Mouse (Mus musculus): ENCODE results near the gene Stoml3.

Gene Stoml3

DNA sequence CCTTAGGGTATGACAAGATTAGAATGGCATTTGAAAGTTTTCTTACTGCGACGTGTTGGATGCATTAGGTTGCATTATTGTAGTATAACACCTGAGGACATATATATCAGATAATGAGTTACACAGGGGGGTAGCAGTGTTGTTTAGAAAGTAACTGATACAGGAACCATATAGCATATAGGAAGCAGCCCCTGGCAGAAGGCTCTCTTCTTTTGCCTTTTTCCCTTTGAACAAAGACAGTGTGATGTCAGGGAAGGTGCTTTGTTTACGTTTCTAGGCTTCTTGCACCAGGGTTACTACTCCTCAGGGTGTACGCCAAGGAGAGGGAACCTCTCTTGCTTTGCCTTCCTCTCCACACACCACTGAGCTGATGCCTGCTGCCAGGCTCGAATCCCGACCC, at the start of gene Stoml3:
Gene Stoml3 (plus strand): TSS at position 301 of the 400 bp plus-strand sequence.
- DNase-seq (ENCODE audit: low read depth, low spot score), result no peak

DNA sequence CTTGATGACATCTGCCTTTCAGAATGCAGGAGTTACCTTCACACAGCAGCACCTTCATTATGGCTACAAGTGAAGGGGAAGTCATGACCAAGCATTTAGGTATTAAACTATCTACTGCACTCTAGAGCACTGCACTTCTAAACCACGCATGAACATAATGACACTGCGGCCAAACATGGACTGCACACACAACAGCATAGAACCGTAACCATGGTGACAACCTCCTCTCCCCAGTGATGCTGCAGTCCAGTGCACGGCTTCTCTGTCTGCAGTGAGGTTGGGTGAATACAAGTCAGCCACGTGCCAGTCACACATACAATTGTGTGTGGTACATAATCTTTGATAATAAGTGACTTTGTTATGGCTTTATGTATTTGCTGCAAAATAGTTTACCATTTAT, 42.9 kb upstream of the Stoml3 start:
- DNase-seq (ENCODE audit: low read depth, low spot score), result no peak

- no peak for DNase-seq (ENCODE audit: low read depth, low spot score)
Measured at GRCm38 (mm10) chr3:53446801-53447200, 41.7 kb upstream of the Stoml3 start.

DNA sequence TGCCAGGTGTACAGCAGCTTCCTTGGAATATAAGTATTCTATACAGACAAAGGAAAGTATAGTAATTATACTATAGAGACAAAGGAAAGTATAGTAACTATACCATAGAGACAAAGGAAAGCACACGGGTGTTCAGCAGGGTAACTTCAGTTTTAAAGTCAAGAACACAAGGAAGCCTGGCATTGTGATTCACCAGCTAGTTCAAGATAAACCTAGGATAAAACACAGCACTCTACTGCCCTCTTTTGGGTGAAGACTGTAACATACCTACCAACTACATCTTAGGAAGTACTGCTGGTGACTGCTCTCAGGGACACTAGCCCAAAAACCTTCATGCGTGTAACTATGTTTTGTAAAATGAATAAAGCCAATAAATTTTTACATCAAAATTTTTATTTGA, 40.2 kb upstream of the Stoml3 start:
- DNase-seq (ENCODE audit: low read depth, low spot score), result no peak

DNA sequence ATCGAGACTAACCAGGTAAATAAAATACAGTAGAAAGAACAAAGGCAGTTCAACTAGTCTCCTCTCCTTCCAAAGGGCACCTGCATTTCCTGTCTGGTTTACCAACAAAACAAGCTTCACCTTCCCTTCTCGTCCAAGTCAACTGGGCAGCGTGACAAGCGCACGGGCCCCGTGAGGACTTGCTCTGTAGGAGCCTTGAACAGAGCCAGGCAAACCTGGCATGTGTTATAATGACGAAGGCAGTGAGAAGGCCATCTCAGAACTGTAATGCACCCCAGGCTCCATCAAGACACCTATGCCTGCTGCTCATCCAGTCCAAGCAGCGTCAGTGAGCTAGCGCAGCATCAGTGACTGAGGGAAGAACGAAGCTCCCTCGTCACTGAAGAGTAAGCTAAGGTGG, 37.8 kb upstream of the Stoml3 start:
- DNase-seq (ENCODE audit: low read depth, low spot score), result no peak

GRCm38 (mm10) chr3:53452351-53452750, 36.1 kb upstream of the Stoml3 start:
- no peak for DNase-seq (ENCODE audit: low read depth, low spot score)

DNA sequence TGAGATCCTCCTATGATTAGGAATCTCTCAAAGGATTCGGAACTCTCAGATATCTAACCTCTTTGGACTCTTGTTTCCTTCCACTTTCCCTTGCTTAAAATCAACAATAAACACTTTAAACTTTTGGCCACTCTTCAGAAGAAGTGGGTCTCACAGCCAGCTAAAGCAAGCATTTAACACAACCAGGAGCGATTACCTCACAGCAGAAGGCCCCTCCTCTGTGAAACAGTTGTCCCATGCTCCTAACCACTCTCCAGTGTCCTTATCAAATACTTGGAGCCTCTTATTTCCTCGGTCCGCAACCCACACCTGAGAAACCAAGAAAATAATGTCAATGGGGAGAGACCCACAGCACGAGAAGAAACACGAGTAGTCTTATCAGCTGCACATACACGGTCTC, 35.1 kb upstream of the Stoml3 start:
- no peak for DNase-seq (ENCODE audit: low read depth, low spot score)

GRCm38 (mm10) chr3:53454005-53454404, 34.4 kb upstream of the Stoml3 start:
- DNase-seq (ENCODE audit: low read depth, low spot score), result no peak

DNA sequence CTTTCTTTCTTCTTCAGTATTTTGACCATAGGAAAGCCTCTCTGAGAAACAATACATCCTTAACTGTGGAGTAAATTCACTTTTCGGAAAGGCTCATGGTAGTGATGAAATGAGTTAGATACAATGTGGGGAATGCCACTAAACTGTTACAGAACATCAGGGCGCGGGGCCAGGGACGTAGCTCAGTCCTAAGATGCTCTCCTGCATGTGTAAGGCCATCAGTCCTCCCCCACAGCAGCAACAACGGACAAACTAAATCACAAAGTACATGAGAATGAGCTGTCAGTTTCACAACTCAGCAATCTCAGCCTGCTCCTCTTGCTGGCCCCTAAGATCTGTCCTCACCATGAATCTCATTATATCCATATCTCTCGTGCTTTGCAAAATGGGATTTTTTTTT, 33.9 kb upstream of the Stoml3 start:
- DNase-seq (ENCODE audit: low read depth, low spot score), result no peak

GRCm38 (mm10) chr3:53454984-53455383, 33.5 kb upstream of the Stoml3 start:
- DNase-seq (ENCODE audit: low read depth, low spot score), result no peak

DNA sequence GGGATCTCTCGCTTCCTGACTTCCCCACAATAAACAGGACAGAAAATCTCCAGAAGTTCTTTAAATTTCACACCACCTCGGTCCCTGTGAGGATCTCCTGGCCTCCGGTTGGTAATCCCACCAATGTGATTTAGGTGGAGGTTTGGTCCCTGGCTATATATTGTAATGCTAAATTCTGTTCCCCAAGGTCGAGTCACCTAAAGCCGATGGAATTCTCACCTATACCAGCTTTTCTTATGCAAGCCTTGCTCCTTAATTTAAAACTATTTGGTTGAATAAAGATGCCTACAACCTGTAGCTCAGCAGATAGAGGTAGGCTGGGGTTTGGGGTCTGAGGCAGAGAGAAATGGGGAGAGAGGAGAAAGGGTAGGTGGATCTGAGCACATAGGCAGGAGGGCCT, 30.7 kb upstream of the Stoml3 start:
- no peak for DNase-seq (ENCODE audit: low read depth, low spot score)

DNA sequence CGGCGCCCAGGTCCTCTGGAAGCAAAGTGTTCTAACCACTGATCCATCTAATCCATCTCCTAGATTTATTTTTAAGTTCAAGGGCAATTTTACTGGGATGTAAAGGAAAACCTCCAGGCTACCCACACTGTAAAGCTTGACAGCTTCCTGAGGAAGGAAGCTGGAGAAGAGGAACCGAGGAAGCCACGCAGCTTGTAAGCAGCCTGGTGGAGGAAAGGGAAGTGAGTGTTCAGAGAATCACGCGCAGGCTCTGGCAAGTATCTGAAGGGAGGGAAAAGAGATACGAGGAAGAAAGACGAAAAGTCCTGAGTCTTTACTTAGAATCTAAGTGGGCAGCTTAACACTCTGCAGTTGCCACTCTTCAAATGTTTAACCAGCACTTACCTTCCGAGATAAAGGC, 28.3 kb upstream of the Stoml3 start:
- no peak for DNase-seq (ENCODE audit: low read depth, low spot score)

- no peak for DNase-seq (ENCODE audit: low read depth, low spot score)
Measured at GRCm38 (mm10) chr3:53462701-53463045, 25.8 kb upstream of the Stoml3 start.

GRCm38 (mm10) chr3:53463046-53463764, 25.2 kb upstream of the Stoml3 start, which contains the start of the genes Nhlrc3 and Proser1:
TSS of gene Nhlrc3 (minus strand) at chr3:53463332.
TSS of gene Proser1 (plus strand) at chr3:53463666.
- DNase-seq (ENCODE audit: low read depth, low spot score), result peak; percentile 69

DNA sequence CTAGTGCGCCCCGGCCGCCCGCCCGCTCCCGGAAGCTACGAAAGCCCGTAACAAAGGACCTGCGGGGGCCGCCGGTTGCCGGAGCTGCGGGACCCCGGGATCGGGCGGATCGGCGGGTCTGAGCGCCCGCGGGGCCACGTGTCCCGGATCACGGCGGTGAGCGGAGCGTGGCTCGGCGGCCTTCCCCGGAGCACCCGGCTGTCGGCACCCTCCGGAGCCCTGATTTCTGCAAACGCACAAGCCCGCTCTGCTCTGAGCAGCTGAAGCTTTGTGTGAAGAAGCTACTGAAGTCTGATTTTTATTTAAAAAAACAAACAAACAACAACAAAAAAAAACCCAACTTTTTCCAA, 24.7 kb upstream of the Stoml3 start:
- DNase-seq (ENCODE audit: low read depth, low spot score), result peak; percentile 27

GRCm38 (mm10) chr3:53464146-53464698, 24.2 kb upstream of the Stoml3 start:
- peak; percentile 39 for DNase-seq (ENCODE audit: low read depth, low spot score)

DNA sequence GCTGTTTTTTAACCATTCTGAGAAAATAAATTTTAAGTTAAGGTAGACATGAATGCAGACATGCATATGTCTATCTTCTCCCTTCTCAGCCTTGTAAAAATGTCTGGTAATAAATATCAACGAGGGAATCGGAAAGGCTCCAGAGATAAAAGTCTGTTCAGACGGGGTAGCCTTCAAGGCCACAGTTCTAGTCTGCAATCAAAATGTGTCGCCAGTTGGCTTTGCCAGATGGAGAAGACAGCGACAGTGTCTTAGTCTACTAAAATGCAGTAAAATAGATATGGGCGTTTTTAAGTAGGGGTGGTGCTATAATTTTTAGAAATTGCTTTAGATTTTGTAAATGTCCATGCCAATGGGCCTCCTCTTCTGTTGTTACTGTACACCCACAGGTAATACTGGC, 23.1 kb upstream of the Stoml3 start:
- DNase-seq (ENCODE audit: low read depth, low spot score), result no peak

- DNase-seq (ENCODE audit: low read depth, low spot score), result no peak
Measured at GRCm38 (mm10) chr3:53466481-53466880, 22.0 kb upstream of the Stoml3 start.

DNA sequence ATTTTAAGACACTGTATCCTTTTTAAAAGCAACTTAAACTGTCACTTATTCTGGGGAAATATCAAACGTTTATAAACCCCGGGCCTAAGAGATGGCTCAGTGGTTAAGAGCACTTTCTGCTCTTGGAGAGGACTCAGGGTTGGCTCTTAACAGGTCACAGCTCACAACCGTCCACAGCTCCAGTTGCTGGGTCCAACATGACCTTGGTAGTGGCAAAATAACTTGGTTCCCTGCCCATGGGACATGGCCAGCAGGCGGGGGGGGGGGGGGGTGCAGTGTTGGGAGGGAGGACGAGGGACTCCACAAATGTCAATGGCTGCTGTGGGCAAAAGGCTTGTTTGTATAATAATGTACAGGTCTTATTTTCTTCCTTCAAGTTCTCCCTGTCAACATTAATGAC, 21.1 kb upstream of the Stoml3 start:
- no peak for DNase-seq (ENCODE audit: low read depth, low spot score)

DNA sequence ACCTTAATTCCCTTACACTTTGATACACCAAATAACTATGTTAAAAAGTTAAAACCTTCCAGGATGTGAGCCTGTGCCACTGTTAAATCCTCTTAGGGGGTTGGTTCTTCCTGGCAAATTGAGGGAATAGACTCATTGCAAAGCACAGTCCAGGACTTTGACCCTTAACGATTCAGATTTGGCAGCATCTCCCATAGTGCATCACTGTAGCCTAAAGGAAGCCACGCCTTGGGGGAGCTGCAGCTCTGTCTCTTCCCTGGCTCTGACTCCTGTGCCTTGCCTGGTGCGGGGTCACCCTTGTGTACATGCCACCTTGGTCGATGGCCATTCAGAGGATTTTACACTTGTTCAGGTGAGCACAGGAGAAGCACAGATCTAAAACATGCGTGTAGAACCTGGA, 18.8 kb upstream of the Stoml3 start:
- DNase-seq (ENCODE audit: low read depth, low spot score), result no peak

GRCm38 (mm10) chr3:53472061-53472460, 16.4 kb upstream of the Stoml3 start:
- no peak for DNase-seq (ENCODE audit: low read depth, low spot score)

DNA sequence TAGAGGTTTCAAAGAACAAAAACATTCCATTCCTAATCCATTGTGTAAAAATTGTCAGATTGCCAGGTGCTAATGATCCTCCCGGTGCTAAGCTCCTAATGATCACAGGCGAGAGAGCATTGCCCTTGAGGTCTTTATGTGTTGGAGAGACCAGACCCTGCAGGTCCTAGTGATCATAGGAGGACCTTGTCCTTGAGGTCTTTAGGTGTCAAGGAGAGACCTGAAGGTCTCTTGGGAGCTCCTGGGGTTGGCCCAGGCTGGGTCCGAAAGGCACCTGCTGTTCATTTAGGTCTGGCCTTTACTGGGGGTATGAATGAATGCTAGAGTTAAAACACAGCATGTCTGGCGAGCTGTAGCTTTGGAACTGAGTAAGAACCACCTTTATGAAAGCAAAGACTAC, 14.3 kb upstream of the Stoml3 start:
- no peak for DNase-seq (ENCODE audit: low read depth, low spot score)

DNA sequence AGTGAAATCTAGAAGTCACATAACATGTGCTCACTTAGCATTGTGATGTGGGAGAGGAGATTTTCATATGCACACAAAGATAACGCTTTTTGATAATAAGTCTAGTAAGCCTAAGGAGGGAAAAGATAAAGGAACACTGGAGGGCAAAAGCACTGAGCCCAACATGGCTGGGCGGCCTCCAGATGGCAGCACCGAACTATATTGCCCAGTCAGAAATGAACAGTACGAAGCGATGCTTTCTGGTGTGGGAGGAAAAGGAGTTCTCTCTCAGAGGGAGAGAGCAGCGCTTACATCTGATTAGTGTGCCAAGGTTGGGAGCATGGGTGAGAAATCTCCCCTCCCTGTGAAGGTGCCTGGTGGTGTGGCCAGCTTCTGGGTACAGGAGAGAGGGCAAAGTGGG, 12.6 kb upstream of the Stoml3 start:
- no peak for DNase-seq (ENCODE audit: low read depth, low spot score)

DNA sequence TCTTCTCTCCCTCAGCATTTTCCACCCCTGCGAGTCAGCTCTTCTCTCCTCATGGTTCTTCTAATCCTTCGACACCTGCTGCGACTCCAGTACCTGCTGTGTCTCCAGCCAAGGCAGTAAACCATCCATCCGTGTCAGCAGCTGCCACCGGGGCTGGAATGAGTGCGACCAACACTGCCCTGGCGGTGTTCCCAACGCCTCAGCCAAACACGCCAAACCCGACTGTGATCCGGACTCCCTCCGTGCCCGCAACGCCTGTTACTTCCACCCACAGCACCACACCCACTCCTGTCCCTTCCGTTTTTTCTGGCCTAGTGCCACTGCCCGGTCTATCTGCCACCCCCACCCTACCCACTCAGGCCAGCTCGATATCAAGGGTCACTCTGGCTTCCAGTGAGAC, 11.0 kb upstream of the Stoml3 start:
- DNase-seq (ENCODE audit: low read depth, low spot score), result no peak

Data from c-Kit-negative CD71-positive TER-119-positive erythroid progenitor cells, embryonic 14.5 days (primary cell).